ENCODE assay signal across 33 mouse cellular contexts in the genomic region with DNA sequence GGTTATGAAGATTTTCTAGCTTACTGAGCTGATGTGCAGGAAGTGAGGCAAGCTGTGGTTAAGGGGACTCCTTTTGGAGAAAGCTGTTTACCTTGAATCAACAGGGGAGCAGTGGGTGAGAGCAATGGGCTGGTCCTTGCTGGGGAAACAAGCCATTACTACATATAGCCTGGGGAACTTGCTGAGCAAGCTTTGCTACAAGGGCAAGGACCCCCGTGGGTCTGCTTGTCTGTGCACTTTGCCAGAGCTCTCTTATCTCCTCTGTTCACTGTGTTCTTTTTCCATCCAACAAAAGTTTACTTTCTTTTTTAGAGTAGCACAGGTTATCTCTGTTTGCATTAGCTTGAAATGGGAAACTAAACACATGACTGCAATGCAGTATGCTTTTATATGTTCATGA.
"Had no signal": no experiment of that assay in that cellular context is flagged by ENCODE, and none has a peak within 500 bp of the region (broad histone marks: within the 10 kb centered on the region; RNA-seq: fewer than 3 reads in every experiment).

No protein-coding gene starts in this region.

- H3K27me3 ChIP-seq: limb, embryonic 12.5 days; limb, embryonic 13.5 days; limb, embryonic 15.5 days; liver, embryonic 12.5 days; liver, embryonic 13.5 days; liver, embryonic 15.5 days; lung, embryonic 15.5 days; megakaryocyte, embryonic 14.5 days; midbrain, embryonic 12.5 days; midbrain, embryonic 13.5 days; midbrain, embryonic 15.5 days had no signal

- H3K4me3 ChIP-seq: left cerebral cortex, adult 2 months; limb, embryonic 10.5 days; limb, embryonic 12.5 days; limb, embryonic 13.5 days; limb, embryonic 15.5 days; liver, embryonic 12.5 days; liver, embryonic 13.5 days; liver, embryonic 15.5 days; lung, embryonic 15.5 days; megakaryocyte, embryonic 14.5 days; midbrain, embryonic 10.5 days; midbrain, embryonic 12.5 days; midbrain, embryonic 13.5 days; midbrain, embryonic 15.5 days; myocyte had no signal

- DNase-seq: layer of hippocampus, postnatal 36 days; left cerebral cortex, postnatal 4 days; liver; liver, embryonic 13.5 days; liver, postnatal 0 days; lung, adult 18-20 months; lung, adult 2 months; lung, embryonic 14.5 days; lung, postnatal 10 days; lung, postnatal 14 days; lung, postnatal 36 days; lung, postnatal 4 days; midbrain, embryonic 14.5 days had no signal

- ATAC-seq: liver, embryonic 12.5 days; liver, postnatal 0 days; lung, postnatal 0 days; midbrain, embryonic 13.5 days; midbrain, embryonic 15.5 days; midbrain, embryonic 16.5 days had no signal

- H3K36me3 ChIP-seq: limb, embryonic 10.5 days; limb, embryonic 12.5 days; limb, embryonic 13.5 days; limb, embryonic 15.5 days; liver, embryonic 12.5 days; liver, embryonic 13.5 days; liver, embryonic 15.5 days; lung, embryonic 15.5 days; midbrain, embryonic 10.5 days; midbrain, embryonic 12.5 days; midbrain, embryonic 13.5 days; midbrain, embryonic 15.5 days had no signal

- H3K9ac ChIP-seq: limb, embryonic 12.5 days; limb, embryonic 13.5 days; limb, embryonic 15.5 days; liver, embryonic 12.5 days; liver, embryonic 13.5 days; liver, embryonic 14.5 days; liver, embryonic 15.5 days; liver, postnatal 0 days; lung, embryonic 14.5 days; lung, embryonic 15.5 days; midbrain, embryonic 12.5 days; midbrain, embryonic 13.5 days; midbrain, embryonic 15.5 days had no signal

- H3K27ac ChIP-seq: left cerebral cortex, adult 2 months; limb, embryonic 10.5 days; limb, embryonic 12.5 days; limb, embryonic 13.5 days; limb, embryonic 15.5 days; liver, embryonic 12.5 days; liver, embryonic 13.5 days; liver, embryonic 14.5 days; liver, embryonic 15.5 days; lung, embryonic 15.5 days; macrophage; midbrain, embryonic 10.5 days; midbrain, embryonic 12.5 days; midbrain, embryonic 13.5 days; midbrain, embryonic 15.5 days had no signal

- H3K4me1 ChIP-seq: limb, embryonic 10.5 days; limb, embryonic 12.5 days; limb, embryonic 13.5 days; limb, embryonic 15.5 days; liver, embryonic 12.5 days; liver, embryonic 13.5 days; liver, embryonic 15.5 days; lung, embryonic 15.5 days; megakaryocyte, embryonic 14.5 days; midbrain, embryonic 10.5 days; midbrain, embryonic 12.5 days; midbrain, embryonic 13.5 days; midbrain, embryonic 15.5 days had no signal

- H3K9me3 ChIP-seq: limb, embryonic 10.5 days; limb, embryonic 12.5 days; limb, embryonic 13.5 days; limb, embryonic 15.5 days; liver, embryonic 12.5 days; liver, embryonic 13.5 days; liver, embryonic 15.5 days; lung, embryonic 15.5 days; megakaryocyte, embryonic 14.5 days; midbrain, embryonic 10.5 days; midbrain, embryonic 12.5 days; midbrain, embryonic 13.5 days; midbrain, embryonic 15.5 days had no signal

- H3K4me2 ChIP-seq: limb, embryonic 12.5 days; limb, embryonic 13.5 days; limb, embryonic 15.5 days; liver, embryonic 11.5 days; liver, embryonic 12.5 days; liver, embryonic 13.5 days; liver, embryonic 15.5 days; lung, embryonic 14.5 days; lung, embryonic 15.5 days; midbrain, embryonic 11.5 days; midbrain, embryonic 12.5 days; midbrain, embryonic 13.5 days; midbrain, embryonic 15.5 days had no signal
